Mouse (Mus musculus) thymus, adult 2 months (tissue): ENCODE measurements around the gene Mpig6b. TPM values are rescaled to one million over a fixed set of nuclear protein-coding genes. Genes with fewer than 3 reads are reported as not detected.

Experiments used
- DNase-seq: peaks from one replicate; pipeline ENCODE4 v3.0.0; 2021
- H3K27ac ChIP-seq: fragments of 200-500 bp; 2 replicates; pipeline ENCODE4 v1.5.1; 2012; ENCODE audit warnings: low read length, control low read depth; ENCODE audit not compliant: control insufficient read depth, insufficient read depth
- H3K27me3 ChIP-seq: fragments of 200-500 bp; 2 replicates; pipeline ENCODE4 v1.6.1; 2012; ENCODE audit warnings: mild to moderate bottlenecking, low read length, moderate library complexity, mixed read lengths; ENCODE audit not compliant: control insufficient read depth, insufficient read depth
- H3K36me3 ChIP-seq: fragments of 200-500 bp; 2 replicates; pipeline ENCODE4 v1.6.1; 2012; ENCODE audit warnings: mild to moderate bottlenecking, low read length, moderate library complexity; ENCODE audit not compliant: control insufficient read depth, insufficient read depth
- H3K4me1 ChIP-seq: fragments of 200-500 bp; replicated peaks from 2 replicates; pipeline ENCODE4 v1.6.1; 2012; ENCODE audit warnings: low read length; ENCODE audit not compliant: control insufficient read depth, insufficient read depth
- H3K4me3 ChIP-seq: fragments of 200-500 bp; 2 replicates; pipeline ENCODE4 v1.5.1; 2012; ENCODE audit warnings: mild to moderate bottlenecking, low read length, control low read depth, moderate library complexity; ENCODE audit not compliant: control insufficient read depth, insufficient read depth
- CTCF ChIP-seq: fragments of 200-500 bp; IDR thresholded peaks from 2 replicates; pipeline ENCODE4 v1.5.1; 2012; ENCODE audit warnings: mild to moderate bottlenecking, control low read depth, low read length, moderate library complexity, borderline replicate concordance; ENCODE audit not compliant: control insufficient read depth, poor library complexity, insufficient read depth; ENCODE audit errors: extremely low read depth
- POLR2A ChIP-seq: fragments of 200-500 bp; IDR thresholded peaks from 2 replicates; pipeline ENCODE4 v1.6.1; 2012; ENCODE audit warnings: mild to moderate bottlenecking, low read length, control low read depth, moderate library complexity; ENCODE audit not compliant: control insufficient read depth, poor library complexity, insufficient read depth; ENCODE audit errors: extremely low read depth
- WGBS: fragments of 180-500 bp; shearing (Covaris S2); methylation state at CpG from one replicate; pipeline ENCODE4 v1.1.7; 2018; 5-methylcytosine and 5-hydroxymethylcytosine counted together
- polyA plus RNA-seq: library from polyadenylated mRNA; depleted of rRNA; stranded (reverse); fragments of >200 nt; gene quantifications from 2 replicates; pipeline ENCODE4 v1.2.3, GENCODE M21; 2012

Mpig6b gene
- polyA plus RNA-seq, 1 experiment = 0.20 TPM

DNA sequence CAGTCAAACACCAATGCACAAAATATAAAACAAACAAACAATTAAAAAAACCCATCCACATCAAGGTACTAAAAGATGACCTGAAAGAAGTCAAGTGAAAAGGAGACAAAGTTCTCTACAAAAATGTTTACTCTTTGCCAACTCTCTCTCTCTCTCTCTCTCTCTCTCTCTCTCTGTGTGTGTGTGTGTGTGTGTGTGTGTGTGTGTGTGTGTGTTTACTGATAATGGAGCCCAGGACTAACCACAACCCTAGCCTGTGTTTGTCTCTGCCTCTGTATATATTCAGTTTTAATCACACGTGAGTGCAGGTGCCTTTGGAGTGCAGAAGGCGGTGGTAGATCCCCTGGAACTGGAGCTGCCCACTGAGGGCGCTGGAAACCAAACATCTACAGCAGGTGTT is 8.9 kb downstream of the Mpig6b start:
- Histone ChIP-seq H3K27ac (no peak overlapping the region), H3K36me3 (peaks cover 55% of the 10 kb centered on the region), H3K4me1 (peaks cover 22% of the 10 kb centered on the region), H3K4me3 (no peak overlapping the region), H3K27me3 (no peaks in the 10 kb centered on the region)
- DNase-seq = no peak
- WGBS = 29% methylated on average over 3 of the region's 3 CpGs
- no peak for TF ChIP-seq POLR2A
- no peak for TF ChIP-seq CTCF

GRCm38 (mm10) chr17:35055691-35056495 is 10.1 kb downstream of the Mpig6b start:
- WGBS = 96% methylated on average over 7 of the region's 7 CpGs
- Histone ChIP-seq H3K4me1 (peaks cover 25% of the 10 kb centered on the region), H3K36me3 (peaks cover 55% of the 10 kb centered on the region), H3K27ac (no peak overlapping the region), H3K4me3 (no peak overlapping the region), H3K27me3 (no peaks in the 10 kb centered on the region)
- no peak for TF ChIP-seq CTCF
- TF ChIP-seq POLR2A = no peak
- DNase-seq = no peak

DNA sequence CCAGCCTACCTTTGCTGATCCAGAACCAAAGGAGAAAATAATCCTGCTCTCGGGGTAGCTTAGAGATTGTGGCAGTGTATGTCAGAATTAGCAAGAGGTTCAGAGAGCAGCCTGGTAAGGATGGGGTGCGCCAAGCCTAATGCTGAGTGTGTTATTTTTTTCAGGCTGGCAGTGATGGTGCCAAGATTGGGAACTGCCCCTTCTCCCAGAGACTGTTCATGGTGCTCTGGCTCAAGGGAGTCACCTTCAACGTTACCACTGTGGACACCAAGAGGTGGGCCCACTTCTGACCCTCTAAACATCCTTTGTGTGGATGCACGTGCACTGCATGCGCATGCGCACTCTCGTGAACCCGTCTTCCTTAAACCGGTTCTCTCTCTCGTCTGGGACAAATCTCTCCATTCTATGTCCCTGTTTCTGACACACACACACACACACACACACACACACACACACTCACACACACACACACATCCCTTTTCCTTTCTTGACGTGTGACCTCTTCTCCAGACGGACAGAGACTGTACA is 13.6 kb downstream of the Mpig6b start:
- TF ChIP-seq POLR2A = no peak
- Histone ChIP-seq H3K4me1 (peaks cover 32% of the 10 kb centered on the region), H3K4me3 (no peak overlapping the region), H3K36me3 (peaks cover 42% of the 10 kb centered on the region), H3K27ac (peak overlapping the region; percentile 86; the same call in 1 of the 2 replicates), H3K27me3 (no peaks in the 10 kb centered on the region)
- WGBS = 91% methylated on average over 12 of the region's 12 CpGs
- no peak for DNase-seq

- 1% methylated on average over 21 of the region's 21 CpGs for WGBS
- Histone ChIP-seq H3K4me1 (peaks cover 34% of the 10 kb centered on the region), H3K27ac (peak overlapping the region; percentile 86), H3K27me3 (no peaks in the 10 kb centered on the region), H3K36me3 (peaks cover 38% of the 10 kb centered on the region), H3K4me3 (peak overlapping the region; percentile 75)
- peak; percentile 80 for DNase-seq
- TF ChIP-seq CTCF (no peak), POLR2A (peak; percentile 55; the same call in 1 of the 2 replicates)
These were observed 14.6 kb downstream of the Mpig6b start for GRCm38 (mm10) chr17:35051156-35052086.

GRCm38 (mm10) chr17:35050126-35050750 is 15.7 kb downstream of the Mpig6b start:
- Histone ChIP-seq H3K36me3 (peaks cover 26% of the 10 kb centered on the region), H3K27me3 (no peaks in the 10 kb centered on the region), H3K4me3 (peak overlapping the region; percentile 75), H3K4me1 (peaks cover 42% of the 10 kb centered on the region), H3K27ac (peak overlapping the region; percentile 86)
- WGBS = under 1% methylated on average over 27 of the region's 27 CpGs
- peak; percentile 84 for DNase-seq
- TF ChIP-seq CTCF (no peak), POLR2A (0 out of 2 replicates have a peak, but pooled peaks have one; percentile 27)

- H3K4me3 ChIP-seq = peak within 1 kb of the TSS; percentile 75
- no peaks in the 10 kb centered on the region for H3K27me3 ChIP-seq
- peaks cover 44% of the 10 kb centered on the region for H3K4me1 ChIP-seq
- 1% methylated on average over 11 of the region's 11 CpGs for WGBS
- peaks cover 22% of the 10 kb centered on the region for H3K36me3 ChIP-seq
- DNase-seq = peak; percentile 66
- TF ChIP-seq CTCF = 0 out of 2 replicates have a peak, but pooled peaks have one; percentile 43
- peak; percentile 32; the same call in 1 of the 2 replicates for TF ChIP-seq POLR2A
- peak within 1 kb of the TSS; percentile 86 for H3K27ac ChIP-seq
These were observed 16.4 kb downstream of the Mpig6b start, which contains the start of gene Clic1 for GRCm38 (mm10) chr17:35049561-35050016. Gene Clic1, plus strand, starts transcription at chr17:35049966.
